Mouse (Mus musculus): ENCODE measurements around the gene Chrne.

DNA sequence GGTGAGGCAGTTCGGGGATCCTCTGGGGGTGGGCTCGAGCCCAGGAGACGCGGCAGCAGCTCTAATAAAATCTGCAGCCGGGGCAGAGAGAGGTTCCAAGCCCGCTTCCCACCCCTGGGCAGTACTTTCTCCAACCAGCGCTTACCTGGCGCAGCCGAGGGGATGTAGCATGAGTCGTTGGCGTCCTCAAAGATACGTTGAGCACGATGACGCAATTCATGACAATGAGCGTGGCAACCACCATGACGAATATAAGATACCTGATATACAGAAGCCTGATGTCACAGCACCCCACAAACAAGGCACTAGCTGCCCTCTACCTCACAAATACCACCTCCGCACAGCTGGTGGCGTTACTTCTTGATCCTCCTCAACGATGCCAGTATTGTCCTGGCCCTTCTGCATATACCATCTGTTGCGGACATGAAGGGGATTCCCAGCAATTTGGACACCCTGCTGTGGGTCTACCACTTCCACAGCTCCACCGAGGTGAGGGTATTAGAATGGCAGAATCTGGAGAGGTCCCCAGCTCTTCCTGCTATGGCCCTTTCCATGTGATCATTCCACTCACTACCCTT lies 3.4 kb downstream of the Chrne start, which contains the start of gene 4930544D05Rik:
- TF ChIP-seq CTCF (IDR thresholded peaks at IDR 0.05; ENCODE audit: borderline replicate concordance, extremely low read depth, insufficient read depth, insufficient read length) (no peak), POLR2A (IDR thresholded peaks at IDR 0.05; ENCODE audit: borderline replicate concordance, extremely low read depth, insufficient read depth, insufficient read length, poor library complexity, severe bottlenecking) (no peak)
